Mouse (Mus musculus) liver, postnatal 0 days (tissue): ENCODE data around the gene Vdr. TPM values are rescaled to one million over a fixed set of nuclear protein-coding genes. Genes with fewer than 3 reads are reported as not detected.

Experiments
- ATAC-seq: fragments of 200-750 bp; cut with Nextera tagmentation; 2 replicates; pipeline ENCODE4 v1.8.0; 2017; ENCODE audit warnings: mild to moderate bottlenecking, moderate library complexity
- DNase-seq: peaks from one replicate; pipeline ENCODE4 v3.0.0-alpha.2; 2016
- H3K27ac ChIP-seq: fragments of 300-500 bp; sonication (generic); 2 replicates; pipeline ENCODE4 v1.5.1; 2014; ENCODE audit warnings: antibody characterized with exemption, moderate library complexity, mild to moderate bottlenecking, low read depth
- H3K27me3 ChIP-seq: fragments of 300-500 bp; sonication (generic); 2 replicates; pipeline ENCODE4 v1.6.1; 2014; ENCODE audit warnings: low read length, control low read depth, mixed read lengths; ENCODE audit not compliant: insufficient read depth
- H3K36me3 ChIP-seq: fragments of 300-500 bp; sonication (generic); replicated peaks from 2 replicates; pipeline ENCODE4 v1.6.1; 2014; ENCODE audit warnings: mild to moderate bottlenecking, control low read depth, low read length, moderate library complexity, mixed read lengths; ENCODE audit not compliant: insufficient read depth
- H3K4me1 ChIP-seq: fragments of 300-500 bp; sonication (generic); 2 replicates; pipeline ENCODE4 v1.6.1; 2014; ENCODE audit warnings: antibody characterized with exemption, mild to moderate bottlenecking, control low read depth; ENCODE audit not compliant: insufficient read depth
- H3K4me2 ChIP-seq: fragments of 300-500 bp; sonication (generic); 2 replicates; pipeline ENCODE4 v1.6.1; 2014; ENCODE audit warnings: low read depth, mild to moderate bottlenecking, low read length, moderate library complexity, mixed read lengths
- H3K4me3 ChIP-seq: fragments of 300-500 bp; sonication (generic); 2 replicates; pipeline ENCODE4 v1.5.1; 2014; ENCODE audit warnings: low read depth, low read length
- H3K9ac ChIP-seq: fragments of 300-500 bp; sonication (generic); replicated peaks from 2 replicates; pipeline ENCODE4 v1.6.1; 2014; ENCODE audit warnings: mild to moderate bottlenecking, moderate library complexity
- H3K9me3 ChIP-seq: fragments of 300-500 bp; sonication (generic); 2 replicates; pipeline ENCODE4 v1.6.1; 2016; ENCODE audit warnings: mild to moderate bottlenecking, control low read depth, low read length, mixed read lengths
- CTCF ChIP-seq: sonication (generic); IDR thresholded peaks from 2 replicates; pipeline ENCODE4 v1.5.1; 2016; ENCODE audit warnings: antibody characterized with exemption, low read depth
- EP300 ChIP-seq: IDR thresholded peaks from 2 replicates; pipeline ENCODE4 v1.6.1; 2016; ENCODE audit warnings: antibody characterized with exemption, low read depth, mild to moderate bottlenecking
- WGBS: fragments of 180-500 bp; shearing (Covaris S2); extraction: QIAGEN DNeasy Blood & Tissue Kit; methylation state at CpG from one replicate; pipeline ENCODE4 v1.1.7; 2014; ENCODE audit not compliant: insufficient replicate concordance; 5-methylcytosine and 5-hydroxymethylcytosine counted together
- polyA plus RNA-seq: library from polyadenylated mRNA; unstranded; fragments of >200 nt; fragmentation: Nextera tagmentation; extraction: Ambion mirVana; gene quantifications from 2 replicates; pipeline ENCODE4 v1.2.1, GENCODE M21; 2015

Gene Vdr
- polyA plus RNA-seq, 1 experiment from 2014 or later, result 0.25 TPM

DNA sequence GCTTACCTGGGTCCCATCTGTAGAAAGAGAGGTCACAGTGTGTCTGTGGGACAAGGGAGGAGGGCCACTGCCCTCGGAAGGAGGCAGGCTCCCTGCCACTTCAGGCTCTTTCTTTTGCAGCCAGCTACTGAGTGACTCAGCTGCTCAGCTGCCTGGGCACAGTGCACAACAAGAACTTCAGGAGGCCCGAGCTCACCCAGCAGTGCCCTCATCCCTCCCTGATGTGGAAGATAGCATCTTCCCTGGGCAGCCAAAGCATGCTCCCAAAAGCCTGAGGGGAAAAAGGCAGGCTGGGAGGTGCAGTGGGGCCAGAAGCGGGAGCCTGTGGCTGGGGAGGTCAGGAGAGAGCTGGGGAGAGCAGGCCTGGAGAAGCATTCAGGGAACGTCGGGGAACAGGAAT lies 95.7 kb downstream of the Vdr start:
- TF ChIP-seq EP300 (no peak), CTCF (no peak)
- no peak overlapping the region for H3K9ac ChIP-seq
- no peak for DNase-seq

DNA sequence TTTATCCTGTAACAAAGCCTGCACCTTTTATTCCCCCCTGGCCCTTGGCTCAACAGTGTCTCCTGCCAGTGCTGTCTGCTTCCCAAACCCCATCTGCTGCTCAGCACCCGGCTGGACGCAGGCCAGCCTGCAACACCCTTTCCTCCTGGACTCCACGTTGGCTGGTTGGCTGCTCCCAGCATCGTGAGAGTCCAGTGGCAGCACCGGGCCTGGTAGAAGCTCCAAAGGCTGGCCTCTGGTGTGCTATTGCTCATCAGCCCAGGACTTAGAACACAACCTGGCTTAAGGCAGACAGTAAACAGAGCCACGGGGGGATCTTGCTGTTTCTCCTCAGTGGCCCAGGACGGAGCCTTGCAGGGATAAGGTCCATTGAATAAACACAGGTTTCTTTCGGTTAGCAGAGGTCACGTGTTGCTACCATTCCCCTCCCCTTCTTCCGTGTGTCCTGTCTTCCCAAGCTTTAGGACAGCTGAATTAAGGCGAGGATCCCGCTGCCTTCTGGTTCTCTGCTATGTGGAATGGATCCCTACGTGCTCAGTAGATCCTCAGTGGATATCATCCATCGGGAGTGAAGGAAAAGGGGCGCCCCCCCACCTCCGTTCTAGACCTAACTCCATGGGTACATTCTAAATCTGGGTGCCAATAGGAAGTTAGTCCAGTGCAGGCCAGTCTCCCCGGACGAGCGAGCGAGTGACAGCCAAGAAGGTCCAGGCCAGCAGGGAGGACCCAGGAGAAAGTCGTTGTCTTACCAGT lies 96.8 kb downstream of the Vdr start:
- DNase-seq (no peak), ATAC-seq (no peak)
- Histone ChIP-seq H3K27ac (no peak overlapping the region), H3K4me3 (no peak overlapping the region), H3K9ac (no peak overlapping the region), H3K36me3 (no peaks in the 10 kb centered on the region; the same call in 1 of the 2 replicates), H3K27me3 (no peaks in the 10 kb centered on the region), H3K4me2 (no peak overlapping the region; the same call in 1 of the 2 replicates), H3K4me1 (peaks cover 5% of the 10 kb centered on the region; the same call in 1 of the 2 replicates), H3K9me3 (no peaks in the 10 kb centered on the region)
- TF ChIP-seq EP300 (no peak), CTCF (no peak)
- 64% methylated on average over 21 of the region's 21 CpGs for WGBS

More for the DNA sequence above, 95.7 kb downstream of the Vdr start:
- no peaks in the 10 kb centered on the region for H3K27me3 ChIP-seq
- ATAC-seq, result no peak
- no peak overlapping the region for H3K27ac ChIP-seq
- H3K4me3 ChIP-seq, result no peak overlapping the region
- peaks cover 5% of the 10 kb centered on the region; the same call in 1 of the 2 replicates for H3K4me1 ChIP-seq
- H3K36me3 ChIP-seq, result no peaks in the 10 kb centered on the region; the same call in 1 of the 2 replicates
- WGBS, result 50% methylated on average over 5 of the region's 5 CpGs
- no peaks in the 10 kb centered on the region for H3K9me3 ChIP-seq
- H3K4me2 ChIP-seq, result no peak overlapping the region

DNA sequence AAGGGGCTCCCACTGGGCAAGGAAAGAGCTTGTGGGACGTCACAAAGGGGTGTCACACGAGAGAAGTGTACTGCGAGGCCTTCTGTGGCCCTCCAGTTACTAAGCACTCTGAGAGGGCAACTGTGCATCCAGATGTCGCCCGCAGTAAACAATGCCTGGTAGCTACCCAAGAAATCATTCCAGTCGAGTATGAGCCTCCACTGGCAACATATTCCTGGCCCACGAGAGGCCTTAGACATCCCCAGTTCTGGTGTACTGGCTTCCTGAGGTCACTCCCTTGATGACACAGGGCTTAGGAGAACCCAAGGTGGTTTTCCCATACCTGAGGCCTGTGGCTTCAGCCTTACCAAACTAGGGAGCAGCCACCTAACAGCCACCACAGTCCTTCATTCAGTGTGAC lies 97.6 kb downstream of the Vdr start:
- H3K36me3 ChIP-seq, result no peaks in the 10 kb centered on the region; the same call in 1 of the 2 replicates
- TF ChIP-seq CTCF (no peak), EP300 (no peak)
- no peak overlapping the region for H3K27ac ChIP-seq
- no peak overlapping the region for H3K4me3 ChIP-seq
- H3K27me3 ChIP-seq, result no peaks in the 10 kb centered on the region
- H3K9ac ChIP-seq, result no peak overlapping the region
- ATAC-seq (no peak), DNase-seq (no peak)
- 74% methylated on average over 7 of the region's 7 CpGs for WGBS
- H3K9me3 ChIP-seq, result no peaks in the 10 kb centered on the region
- peaks cover 3% of the 10 kb centered on the region; the same call in 1 of the 2 replicates for H3K4me1 ChIP-seq
- H3K4me2 ChIP-seq, result no peak overlapping the region

DNA sequence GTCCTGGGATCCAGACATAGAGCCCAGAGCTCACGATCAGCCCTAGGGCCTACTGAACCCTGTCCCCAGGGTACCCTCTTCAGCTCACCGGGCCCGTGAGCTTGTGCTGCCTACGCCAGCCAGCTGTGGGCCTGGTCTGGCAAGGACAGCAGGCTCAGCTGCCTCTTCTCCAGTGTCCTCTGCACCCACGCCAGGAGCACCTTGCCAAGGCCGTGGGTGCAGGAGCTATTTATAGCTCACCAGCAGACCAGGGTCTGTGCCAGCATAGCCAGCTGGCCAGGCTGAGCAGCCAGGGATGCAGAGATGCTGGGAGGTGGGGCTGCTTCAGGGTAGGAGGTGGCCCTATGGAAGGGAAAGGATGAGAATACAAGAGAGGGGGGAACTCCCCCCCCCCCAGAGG lies 98.3 kb downstream of the Vdr start:
- H3K4me3 ChIP-seq, result no peak overlapping the region
- no peak for DNase-seq
- no peak for ATAC-seq
- no peaks in the 10 kb centered on the region for H3K9me3 ChIP-seq
- peaks cover 3% of the 10 kb centered on the region; the same call in 1 of the 2 replicates for H3K36me3 ChIP-seq
- WGBS, result 68% methylated on average over 6 of the region's 6 CpGs
- no peak overlapping the region for H3K9ac ChIP-seq
- TF ChIP-seq CTCF (no peak), EP300 (no peak)
- no peaks in the 10 kb centered on the region for H3K27me3 ChIP-seq
- no peak overlapping the region for H3K27ac ChIP-seq
- no peak overlapping the region for H3K4me2 ChIP-seq
- 0 out of 2 replicates have a peak, but pooled peaks cover 3% of the 10 kb centered on the region for H3K4me1 ChIP-seq

DNA sequence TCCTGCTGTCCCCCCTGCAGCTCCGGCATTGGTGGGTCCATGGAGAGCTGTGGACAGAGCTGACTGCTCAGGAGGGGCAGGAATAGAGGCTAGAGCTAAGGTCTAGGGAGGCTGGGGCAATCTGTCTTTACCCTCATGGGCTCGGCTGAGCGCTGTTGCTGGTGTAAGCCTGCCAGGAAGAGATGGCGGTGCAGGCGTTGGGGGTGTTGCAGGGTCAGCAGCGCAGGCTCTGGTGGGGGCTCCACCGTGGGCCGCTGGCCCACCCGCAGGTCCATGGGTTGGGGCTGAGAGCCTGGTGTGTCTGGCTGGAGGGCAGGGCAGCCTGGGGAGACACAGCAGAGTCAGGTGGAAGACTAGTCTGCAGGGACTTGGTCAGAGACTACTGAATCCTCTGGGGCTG lies 99.1 kb downstream of the Vdr start:
- Histone ChIP-seq H3K4me1 (0 out of 2 replicates have a peak, but pooled peaks cover 3% of the 10 kb centered on the region), H3K9ac (no peak overlapping the region), H3K36me3 (peaks cover 5% of the 10 kb centered on the region; the same call in 1 of the 2 replicates), H3K9me3 (no peaks in the 10 kb centered on the region), H3K4me2 (no peak overlapping the region), H3K4me3 (no peak overlapping the region), H3K27ac (no peak overlapping the region), H3K27me3 (no peaks in the 10 kb centered on the region)
- 89% methylated on average over 9 of the region's 9 CpGs for WGBS
- no peak for ATAC-seq
- TF ChIP-seq CTCF (no peak), EP300 (no peak)
- no peak for DNase-seq

DNA sequence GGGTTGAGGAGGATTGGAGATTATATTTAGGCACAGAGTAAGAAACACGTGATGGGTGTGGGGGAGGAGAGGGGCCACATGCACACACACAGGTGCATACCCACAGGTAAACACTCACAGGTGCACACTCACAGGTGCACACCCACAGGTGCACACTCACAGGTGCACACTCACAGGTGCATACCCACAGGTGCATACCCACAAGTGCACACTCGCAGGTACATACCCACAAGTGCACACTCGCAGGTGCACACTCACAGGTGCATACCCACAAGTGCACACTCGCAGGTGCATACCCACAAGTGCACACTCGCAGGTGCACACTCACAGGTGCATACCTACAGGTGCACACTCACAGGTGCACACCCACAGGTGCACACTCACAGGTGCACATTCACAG lies 100.0 kb downstream of the Vdr start:
- no peaks in the 10 kb centered on the region for H3K9me3 ChIP-seq
- no peak overlapping the region for H3K4me2 ChIP-seq
- no peak overlapping the region for H3K4me3 ChIP-seq
- H3K9ac ChIP-seq, result no peak overlapping the region
- ATAC-seq, result no peak
- H3K4me1 ChIP-seq, result 0 out of 2 replicates have a peak, but pooled peaks cover 3% of the 10 kb centered on the region
- H3K36me3 ChIP-seq, result peaks cover 5% of the 10 kb centered on the region; the same call in 1 of the 2 replicates
- 80% methylated on average over 5 of the region's 5 CpGs for WGBS
- no peak for TF ChIP-seq EP300
- no peak for TF ChIP-seq CTCF
- no peak overlapping the region for H3K27ac ChIP-seq
- no peak for DNase-seq
- H3K27me3 ChIP-seq, result no peaks in the 10 kb centered on the region
